ENCODE assay signal across 12 mouse cellular contexts in the genomic region with DNA sequence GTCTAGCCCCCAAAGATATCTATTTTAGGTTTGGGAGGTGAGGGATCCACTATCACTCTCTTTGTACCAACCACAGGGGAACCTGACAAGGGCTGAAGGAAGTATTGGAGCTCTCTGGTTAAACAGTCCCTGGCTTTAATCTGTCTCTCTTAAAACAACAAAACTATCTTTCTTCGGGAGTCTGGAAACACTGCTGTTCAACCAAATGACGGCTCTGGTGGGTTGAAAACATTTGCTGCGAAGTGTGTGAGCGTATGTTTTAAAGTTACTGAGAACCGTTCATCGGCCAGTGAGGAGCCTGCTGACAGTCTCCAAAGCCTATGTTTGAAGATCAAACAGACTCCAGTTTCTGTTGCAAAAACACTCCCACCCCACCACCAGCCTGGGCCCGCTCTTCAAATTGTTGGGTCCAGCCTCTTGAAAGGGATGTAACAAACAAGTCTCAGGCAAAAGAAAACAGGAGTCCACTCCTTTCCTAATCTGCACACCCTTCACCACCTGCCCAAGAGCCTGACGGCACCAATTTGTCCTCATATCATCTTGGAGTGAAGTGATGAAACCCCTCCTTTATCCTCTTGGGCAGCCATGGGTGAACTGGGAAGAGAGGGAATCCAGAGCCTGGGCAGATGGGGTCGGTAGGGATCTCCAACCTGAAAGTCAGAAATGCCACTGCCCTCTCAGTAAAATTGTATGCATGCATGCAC. TPM values are rescaled to one million over a fixed set of nuclear protein-coding genes. Genes with fewer than 3 reads are reported as not detected.
DNase-seq lines count a peak whose midpoint lies in the region; ATAC-seq and TF ChIP-seq lines count a peak whose summit lies in the region.
"Had no signal": no experiment of that assay in that cellular context is flagged by ENCODE, and none has a peak within 500 bp of the region (broad histone marks: within the 10 kb centered on the region; RNA-seq: fewer than 3 reads in every experiment).

No protein-coding gene starts in this region.

- no peak overlapping the region for H3K9ac ChIP-seq in forebrain, embryonic 12.5 days
- H3K9ac ChIP-seq in forebrain, embryonic 16.5 days (replicated peaks; ENCODE audit: low read depth, low read length) = no peak overlapping the region
- H3K9ac ChIP-seq in kidney, embryonic 14.5 days (ENCODE audit: low read depth, low read length) = no peak overlapping the region
- H3K9ac ChIP-seq in hindbrain, embryonic 14.5 days = no peak overlapping the region
- no peak overlapping the region for H3K9ac ChIP-seq in stomach, postnatal 0 days (ENCODE audit: low read length)
- H3K9ac ChIP-seq: liver, embryonic 13.5 days; stomach, embryonic 15.5 days had no signal

- TF ChIP-seq CTCF in stomach, postnatal 0 days (IDR thresholded peaks at IDR 0.05; ENCODE audit: low read depth) = no peak

- WGBS in forebrain, embryonic 12.5 days = 56% methylated on average over 9 of the region's 9 CpGs
- WGBS in forebrain, embryonic 16.5 days = 60% methylated on average over 9 of the region's 9 CpGs
- 20% methylated on average over 9 of the region's 9 CpGs for WGBS in kidney, embryonic 14.5 days
- 29% methylated on average over 9 of the region's 9 CpGs for WGBS in embryonic facial prominence, embryonic 10.5 days
- 48% methylated on average over 9 of the region's 9 CpGs for WGBS in hindbrain, embryonic 14.5 days
- WGBS in stomach, postnatal 0 days = 47% methylated on average over 9 of the region's 9 CpGs

- H3K4me3 ChIP-seq in forebrain, embryonic 12.5 days (replicated peaks) = no peak overlapping the region
- H3K4me3 ChIP-seq in forebrain, embryonic 16.5 days (replicated peaks; ENCODE audit: low read length) = no peak overlapping the region
- H3K4me3 ChIP-seq in kidney, embryonic 14.5 days (ENCODE audit: low read length) = no peak overlapping the region
- H3K4me3 ChIP-seq in embryonic facial prominence, embryonic 10.5 days = peak overlapping the region; percentile 30; the same call in 1 of the 2 replicates
- H3K4me3 ChIP-seq in hindbrain, embryonic 14.5 days (replicated peaks; ENCODE audit: low read length) = no peak overlapping the region
- no peak overlapping the region for H3K4me3 ChIP-seq in stomach, postnatal 0 days (ENCODE audit: low read depth, low read length)
- H3K4me3 ChIP-seq: liver, embryonic 13.5 days; stomach, embryonic 15.5 days had no signal

- no peak for ATAC-seq in forebrain, embryonic 12.5 days (ENCODE audit: low FRiP score)
- no peak for ATAC-seq in forebrain, embryonic 16.5 days
- ATAC-seq in kidney, embryonic 14.5 days (ENCODE audit: low FRiP score, low TSS enrichment) = no peak
- ATAC-seq in hindbrain, embryonic 14.5 days (ENCODE audit: low FRiP score) = no peak
- no peak for ATAC-seq in stomach, postnatal 0 days (ENCODE audit: low FRiP score, low TSS enrichment)

- H3K36me3 ChIP-seq in forebrain, embryonic 12.5 days (replicated peaks) = no peaks in the 10 kb centered on the region
- H3K36me3 ChIP-seq in forebrain, embryonic 16.5 days (ENCODE audit: control insufficient read depth, insufficient read depth) = no peaks in the 10 kb centered on the region
- H3K36me3 ChIP-seq in kidney, embryonic 14.5 days (ENCODE audit: control insufficient read depth, insufficient read depth, low read length) = no peaks in the 10 kb centered on the region
- no peaks in the 10 kb centered on the region for H3K36me3 ChIP-seq in embryonic facial prominence, embryonic 10.5 days (replicated peaks)
- H3K36me3 ChIP-seq in hindbrain, embryonic 14.5 days (replicated peaks; ENCODE audit: control insufficient read depth, insufficient read depth) = no peaks in the 10 kb centered on the region
- H3K36me3 ChIP-seq in stomach, postnatal 0 days (ENCODE audit: control insufficient read depth, insufficient read depth, low read length) = no peaks in the 10 kb centered on the region
- H3K36me3 ChIP-seq: liver, embryonic 13.5 days; stomach, embryonic 15.5 days had no signal

- H3K27ac ChIP-seq in forebrain, embryonic 12.5 days = no peak overlapping the region
- no peak overlapping the region for H3K27ac ChIP-seq in forebrain, embryonic 16.5 days (ENCODE audit: low read length)
- H3K27ac ChIP-seq in kidney, embryonic 14.5 days (ENCODE audit: low read depth, low read length) = peak overlapping the region; percentile 1; the same call in 1 of the 2 replicates
- H3K27ac ChIP-seq in embryonic facial prominence, embryonic 10.5 days (replicated peaks) = peak overlapping the region; percentile 32; the same call in 1 of the 2 replicates
- no peak overlapping the region for H3K27ac ChIP-seq in hindbrain, embryonic 14.5 days
- H3K27ac ChIP-seq in stomach, postnatal 0 days (replicated peaks) = no peak overlapping the region
- H3K27ac ChIP-seq: liver, embryonic 13.5 days; stomach, embryonic 15.5 days had no signal

- H3K4me1 ChIP-seq in forebrain, embryonic 12.5 days = peaks cover 40% of the 10 kb centered on the region
- H3K4me1 ChIP-seq in forebrain, embryonic 16.5 days (replicated peaks; ENCODE audit: control insufficient read depth, insufficient read depth, low read length) = peaks cover 8% of the 10 kb centered on the region
- peaks cover 31% of the 10 kb centered on the region for H3K4me1 ChIP-seq in kidney, embryonic 14.5 days (ENCODE audit: control insufficient read depth, insufficient read depth, low read length)
- H3K4me1 ChIP-seq in embryonic facial prominence, embryonic 10.5 days = peaks cover 58% of the 10 kb centered on the region
- H3K4me1 ChIP-seq in hindbrain, embryonic 14.5 days (replicated peaks; ENCODE audit: control insufficient read depth, insufficient read depth, low read length) = peaks cover 24% of the 10 kb centered on the region; the same call in 1 of the 2 replicates
- H3K4me1 ChIP-seq in stomach, postnatal 0 days (replicated peaks; ENCODE audit: control insufficient read depth, insufficient read depth) = no peaks in the 10 kb centered on the region

- no peak for TF ChIP-seq EP300 in stomach, postnatal 0 days (optimal IDR thresholded peaks at IDR 0.05)

- H3K9me3 ChIP-seq in forebrain, embryonic 12.5 days = no peaks in the 10 kb centered on the region
- H3K9me3 ChIP-seq in forebrain, embryonic 16.5 days (ENCODE audit: control insufficient read depth, low read length) = no peaks in the 10 kb centered on the region
- no peaks in the 10 kb centered on the region for H3K9me3 ChIP-seq in kidney, embryonic 14.5 days (ENCODE audit: control insufficient read depth, low read length)
- no peaks in the 10 kb centered on the region for H3K9me3 ChIP-seq in embryonic facial prominence, embryonic 10.5 days
- H3K9me3 ChIP-seq in hindbrain, embryonic 14.5 days (ENCODE audit: control insufficient read depth, low read length) = no peaks in the 10 kb centered on the region
- no peaks in the 10 kb centered on the region for H3K9me3 ChIP-seq in stomach, postnatal 0 days (ENCODE audit: control insufficient read depth, low read length)
- H3K9me3 ChIP-seq: liver, embryonic 13.5 days; stomach, embryonic 15.5 days had no signal

- DNase-seq in kidney, postnatal 10 days = no peak
- DNase-seq in embryonic facial prominence, embryonic 10.5 days (ENCODE audit: low spot score) = peak; percentile 15
- DNase-seq in hindbrain, embryonic 14.5 days (ENCODE audit: low spot score) = no peak
- no peak for DNase-seq in ovary, adult 18-20 months (ENCODE audit: low spot score)
- DNase-seq in stomach, postnatal 0 days (ENCODE audit: low spot score) = no peak
- DNase-seq: B cell, adult 2 months; cerebellum, adult 11-12 months; liver, embryonic 13.5 days had no signal

- H3K27me3 ChIP-seq in forebrain, embryonic 12.5 days = peaks cover 37% of the 10 kb centered on the region
- peaks cover 16% of the 10 kb centered on the region for H3K27me3 ChIP-seq in forebrain, embryonic 16.5 days (replicated peaks; ENCODE audit: control insufficient read depth, insufficient read depth, low read length)
- H3K27me3 ChIP-seq in kidney, embryonic 14.5 days (ENCODE audit: control insufficient read depth, insufficient read depth, low read length) = no peaks in the 10 kb centered on the region
- H3K27me3 ChIP-seq in embryonic facial prominence, embryonic 10.5 days (replicated peaks; ENCODE audit: low read depth, poor library complexity, severe bottlenecking) = peaks cover 71% of the 10 kb centered on the region
- H3K27me3 ChIP-seq in hindbrain, embryonic 14.5 days (ENCODE audit: control insufficient read depth, insufficient read depth, low read length) = peaks cover 33% of the 10 kb centered on the region
- no peaks in the 10 kb centered on the region for H3K27me3 ChIP-seq in stomach, postnatal 0 days (ENCODE audit: control insufficient read depth, insufficient read depth, low read length)

- peak overlapping the region; percentile 17; the same call in 1 of the 2 replicates for H3K4me2 ChIP-seq in forebrain, embryonic 12.5 days
- no peak overlapping the region for H3K4me2 ChIP-seq in forebrain, embryonic 16.5 days (ENCODE audit: low read length)
- H3K4me2 ChIP-seq in kidney, embryonic 14.5 days (replicated peaks; ENCODE audit: low read depth, low read length) = peak overlapping the region; percentile 41; the same call in 1 of the 2 replicates
- H3K4me2 ChIP-seq in hindbrain, embryonic 14.5 days (replicated peaks) = 0 out of 2 replicates have a peak overlapping the region, but pooled peaks have one; percentile 5
- H3K4me2 ChIP-seq in stomach, postnatal 0 days (replicated peaks; ENCODE audit: low read depth) = no peak overlapping the region
- H3K4me2 ChIP-seq: liver, embryonic 13.5 days; stomach, embryonic 15.5 days had no signal

RNA-seq across cellular contexts. Expression of a gene that starts 4.6 kb away (rescaled TPM):
- polyA plus RNA-seq in forebrain, embryonic 12.5 days (2016; fragmentation: Nextera tagmentation; extraction: Ambion mirVana) = 0.72 and 1.00 TPM in 2 replicates
- 0.29 and 0.60 TPM in 2 replicates for polyA plus RNA-seq in forebrain, embryonic 16.5 days (2015; fragmentation: Nextera tagmentation; extraction: Ambion mirVana)
- 4.1 and 5.0 TPM in 2 replicates for polyA plus RNA-seq in kidney, embryonic 14.5 days (2014; fragmentation: Nextera tagmentation; extraction: Ambion mirVana)
- 0.80 and 0.81 TPM in 2 replicates for polyA plus RNA-seq in embryonic facial prominence, embryonic 10.5 days (2016; fragmentation: Nextera tagmentation; extraction: Ambion mirVana)
- polyA plus RNA-seq in hindbrain, embryonic 14.5 days (2014; fragmentation: Nextera tagmentation; extraction: Ambion mirVana) = 0.63 and 0.67 TPM in 2 replicates
- 0.59 and 0.61 TPM in 2 replicates for polyA plus RNA-seq in stomach, postnatal 0 days (2015; fragmentation: Nextera tagmentation; extraction: Ambion mirVana)

Comparison
In these comparisons a context has a peak if more than half of its experiments do, and no peak if none do; other contexts are left out.
1. H3K4me2 ChIP-seq: peak in forebrain, embryonic 12.5 days (single experiment), kidney, embryonic 14.5 days (single experiment) and hindbrain, embryonic 14.5 days (single experiment); none in forebrain, embryonic 16.5 days (single experiment) and stomach, postnatal 0 days (single experiment).
2. H3K27ac ChIP-seq: peak in kidney, embryonic 14.5 days (single experiment) and embryonic facial prominence, embryonic 10.5 days (single experiment); none in forebrain, embryonic 12.5 days (single experiment), forebrain, embryonic 16.5 days (single experiment), hindbrain, embryonic 14.5 days (single experiment) and stomach, postnatal 0 days (single experiment).